Mouse (Mus musculus): ENCODE measurements around the gene Sh3gl1.
"Not testable (repeated sequence)": the region's sequence is repeated elsewhere in the genome, so short reads cannot be mapped to it uniquely, and the experiment has no call there.

Sh3gl1 gene

GRCm38 (mm10) chr17:56036176-56036900 is at the start of gene Sh3gl1:
Gene Sh3gl1, minus strand, starts transcription at chr17:56036635.
- peak; percentile 99 for DNase-seq

DNA sequence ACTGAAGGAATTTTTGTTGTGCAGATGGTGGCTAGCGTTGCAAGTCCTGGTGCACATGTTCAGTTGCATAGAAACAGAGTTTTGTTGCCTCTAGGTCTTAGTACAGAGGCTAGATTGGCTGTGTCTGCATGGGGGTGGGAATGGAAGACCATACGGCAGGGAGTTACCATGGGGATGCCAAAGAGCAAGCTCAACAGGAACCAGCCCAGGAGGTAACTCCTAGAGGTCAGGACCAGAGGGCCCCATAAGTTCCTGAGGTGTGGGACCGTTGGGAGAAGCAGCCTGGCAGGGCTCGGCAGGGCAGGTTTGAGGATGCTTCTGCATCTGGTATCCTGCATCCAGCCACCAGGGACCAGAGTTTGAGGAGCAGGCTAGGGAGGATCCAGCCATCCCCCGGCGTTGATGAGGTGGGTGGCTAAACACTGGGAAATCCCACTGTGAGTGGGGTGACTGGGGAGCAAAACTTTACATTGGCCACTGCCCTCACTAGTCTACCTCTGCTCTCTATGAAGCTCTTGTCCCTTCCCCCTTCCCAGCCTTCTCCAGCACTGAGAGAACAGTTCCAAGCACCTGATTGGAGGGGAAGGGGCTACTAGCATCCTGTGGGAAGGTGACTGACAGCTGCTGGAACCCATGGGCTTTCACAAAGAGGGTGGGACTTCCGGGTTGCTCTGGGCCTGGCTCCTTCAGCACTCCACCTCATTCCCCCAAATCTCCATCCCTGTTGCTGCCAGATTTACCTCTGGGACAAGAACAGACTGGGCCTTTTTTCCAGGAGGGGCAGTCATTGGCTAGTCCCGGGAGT is 44.5 kb upstream of the Sh3gl1 start:
- no peak for DNase-seq

DNA sequence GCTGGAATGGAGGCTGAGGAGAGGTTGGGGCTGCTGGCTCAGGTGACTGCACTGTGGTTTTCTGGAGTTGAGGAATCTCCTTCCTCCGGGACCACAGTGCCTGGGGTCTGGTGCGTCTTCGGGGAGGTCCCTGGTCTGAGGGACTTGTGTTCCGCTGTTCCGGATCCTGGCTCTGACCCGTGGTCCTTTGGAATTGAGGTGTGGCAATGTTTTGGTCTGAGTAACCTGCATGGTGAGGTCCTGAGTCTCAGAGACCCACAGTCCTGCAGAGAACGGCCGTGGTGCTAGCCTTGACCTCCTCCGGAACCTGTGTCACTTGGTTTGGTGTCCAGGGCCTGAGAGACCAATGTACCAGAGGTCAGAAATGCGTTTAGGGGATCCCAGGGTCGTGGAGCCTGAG is 43.5 kb upstream of the Sh3gl1 start:
- DNase-seq: peak in 1 of 2 experiments; percentile 22

DNA sequence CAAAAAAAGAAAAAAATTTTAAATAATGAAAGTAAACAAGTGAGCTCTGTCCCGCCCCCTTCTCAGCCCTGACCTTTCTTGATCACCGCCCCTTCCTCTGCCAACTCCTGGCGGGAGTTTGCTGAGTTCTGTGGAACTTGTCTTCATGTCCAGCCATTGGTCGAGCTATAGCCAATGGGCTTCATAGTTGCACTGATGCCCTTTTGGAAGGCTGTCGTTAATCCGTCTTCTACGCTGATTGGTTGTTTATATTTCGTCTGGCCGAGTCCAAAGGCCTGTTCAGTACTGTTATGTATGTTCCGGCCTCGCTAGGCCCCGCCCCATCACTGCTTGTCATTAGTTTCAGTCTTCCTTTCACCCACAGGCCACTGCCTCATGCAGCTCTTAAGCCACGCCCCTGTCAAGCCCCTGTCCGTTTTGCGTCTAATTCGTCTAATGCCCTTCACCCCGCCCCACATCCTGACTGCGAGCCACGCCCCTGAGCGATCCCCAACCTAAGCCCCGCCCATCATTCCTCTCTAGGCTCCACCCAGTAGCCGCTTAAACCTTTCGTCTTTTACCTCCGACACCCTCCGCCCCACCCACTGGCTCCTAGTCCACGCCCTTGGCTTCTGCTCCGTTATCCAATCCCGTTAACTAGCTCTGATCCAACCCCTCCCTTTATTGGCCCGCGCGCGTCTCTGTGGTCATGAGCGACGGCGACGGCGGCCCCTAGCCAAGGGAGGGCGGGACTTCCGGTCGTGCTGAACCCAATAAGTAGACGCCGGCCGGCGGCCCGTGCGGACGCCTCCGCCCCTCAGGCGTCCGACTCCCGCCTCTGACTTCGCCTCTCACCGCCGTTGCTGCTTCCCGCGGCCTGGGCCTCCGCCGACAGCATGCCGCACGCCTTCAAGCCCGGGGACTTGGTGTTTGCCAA is 42.7 kb upstream of the Sh3gl1 start, which contains the start of gene Hdgfl2:
Hdgfl2 (plus strand) TSS at position 755 of the 916 bp plus-strand sequence.
- peak; percentile 98 to 99 for DNase-seq

DNA sequence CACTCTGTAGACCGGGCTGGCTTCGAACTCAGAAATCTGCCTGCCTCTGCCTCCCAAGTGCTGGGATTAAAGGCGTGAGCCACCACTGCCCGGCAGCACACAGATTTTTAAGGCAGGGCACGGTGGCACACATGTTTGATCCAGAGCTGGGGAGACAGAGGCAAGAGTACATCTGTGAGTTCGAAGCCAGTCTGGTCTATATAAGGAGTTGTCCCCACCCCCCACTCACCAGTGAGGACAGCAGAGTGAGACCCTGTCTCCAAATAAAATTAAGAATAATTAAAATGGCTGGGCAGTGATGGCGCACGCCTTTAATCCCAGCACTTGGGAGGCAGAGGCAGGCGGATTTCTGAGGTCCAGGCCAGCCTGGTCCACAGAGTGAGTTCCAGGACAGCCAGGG is 41.9 kb upstream of the Sh3gl1 start:
- peak in 1 of 2 experiments; percentile 21 for DNase-seq

- no peak for DNase-seq
Measured at GRCm38 (mm10) chr17:56077523-56077922, 41.1 kb upstream of the Sh3gl1 start.

- peak; percentile 93 to 95 for DNase-seq
Measured at GRCm38 (mm10) chr17:56074827-56075208, 38.4 kb upstream of the Sh3gl1 start, which contains the start of gene Ubxn6. Gene Ubxn6, minus strand, starts transcription at chr17:56075028.

- DNase-seq: peak; percentile 73 to 84
Measured at GRCm38 (mm10) chr17:56074097-56074826, 37.8 kb upstream of the Sh3gl1 start.

- DNase-seq: no peak
Measured at GRCm38 (mm10) chr17:56072243-56072642, 35.8 kb upstream of the Sh3gl1 start.

DNA sequence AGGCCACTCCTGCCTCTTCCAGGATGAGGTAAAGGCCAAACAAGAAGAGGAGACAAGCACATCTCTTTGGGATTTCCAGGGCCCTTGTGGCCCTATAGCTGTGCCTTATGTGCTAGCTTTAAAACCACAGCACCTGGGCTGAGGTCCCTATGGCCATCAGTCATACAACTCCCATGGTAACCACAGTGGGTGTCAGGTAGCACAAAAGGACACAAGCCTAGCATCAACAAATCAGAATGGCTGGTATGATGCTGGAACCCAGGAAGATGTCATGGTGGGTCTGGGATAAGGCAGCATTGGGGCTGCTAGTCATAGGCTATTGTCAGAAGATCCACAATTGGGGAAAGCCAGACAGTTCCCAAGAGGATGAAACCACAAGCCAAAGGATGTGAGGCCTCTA is 34.7 kb upstream of the Sh3gl1 start:
- no peak for DNase-seq

DNA sequence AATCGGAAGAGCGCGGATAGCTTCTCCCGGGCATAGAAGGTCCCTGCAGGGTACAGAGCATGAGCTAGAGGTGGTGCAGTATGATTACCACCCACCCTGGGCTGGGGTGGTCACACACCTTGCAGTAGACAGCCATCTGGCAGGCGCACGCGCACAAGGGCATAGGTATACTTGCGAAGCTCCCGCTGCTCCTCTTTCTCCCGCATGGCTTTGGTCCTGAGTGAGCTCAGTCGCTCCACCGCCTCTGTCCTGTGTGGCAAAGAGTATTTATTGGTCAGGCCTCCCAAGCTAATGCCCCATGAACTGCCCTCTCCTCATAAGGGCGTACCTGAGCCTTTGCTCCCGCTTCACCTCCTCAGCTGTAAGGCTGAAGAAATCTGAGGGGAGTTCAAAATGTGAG is 32.6 kb upstream of the Sh3gl1 start:
- no peak for DNase-seq

DNA sequence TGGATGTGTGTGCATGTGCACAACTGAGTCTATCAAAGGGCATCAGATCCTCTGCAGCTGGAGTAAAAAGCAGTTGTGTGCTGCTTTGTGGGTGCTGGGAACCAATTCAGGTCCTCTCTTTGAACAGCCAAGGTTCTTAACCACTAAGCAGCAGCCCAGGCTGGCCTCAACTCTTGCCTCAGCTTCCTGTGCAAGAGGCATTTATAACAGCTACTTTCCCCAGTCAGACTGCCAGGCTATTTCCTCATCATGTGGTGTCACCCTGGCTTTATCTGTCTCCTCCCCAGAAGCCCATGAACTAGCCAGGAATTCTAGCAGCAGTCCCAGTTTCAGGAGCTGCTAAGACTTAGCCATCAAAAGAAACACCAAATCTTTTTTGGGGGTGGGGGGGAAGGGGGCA is 30.0 kb upstream of the Sh3gl1 start:
- no peak for DNase-seq

DNA sequence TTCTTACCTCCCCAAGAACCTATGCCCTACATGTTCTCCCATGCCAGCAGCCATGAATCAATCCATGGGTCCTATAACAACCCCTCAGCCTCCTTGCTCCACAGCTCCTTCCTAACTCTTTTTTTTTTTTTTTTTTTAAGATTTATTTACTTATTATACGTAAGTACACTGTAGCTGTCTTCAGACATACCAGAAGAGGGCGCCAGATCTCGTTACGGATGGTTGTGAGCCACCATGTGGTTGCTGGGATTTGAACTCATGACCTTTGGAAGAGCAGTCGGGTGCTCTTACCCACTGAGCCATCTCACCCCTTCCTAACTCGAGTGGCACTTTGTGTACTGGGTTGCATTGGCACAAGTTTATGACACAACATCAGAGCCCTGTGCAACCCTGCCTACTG is 29.3 kb upstream of the Sh3gl1 start:
- not testable (repeated sequence) for DNase-seq

DNA sequence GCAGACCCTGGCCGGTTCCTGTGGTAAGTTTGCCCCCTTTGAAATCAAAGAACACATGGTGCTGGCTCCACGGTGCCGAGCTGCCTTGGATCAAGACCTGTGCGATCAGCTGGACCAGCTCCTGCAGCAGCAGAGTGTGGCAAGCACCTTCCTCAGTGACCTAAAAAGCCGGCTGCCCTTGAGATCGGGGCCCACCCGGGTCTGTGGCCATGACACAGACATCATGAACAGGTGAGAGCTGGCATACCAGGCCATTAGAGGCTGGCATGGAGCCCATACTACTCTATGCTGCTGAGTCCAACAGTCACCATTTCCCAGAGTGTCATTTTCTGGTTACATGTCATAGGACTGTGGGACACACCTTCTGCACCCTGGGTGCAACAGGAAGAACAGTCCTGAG is 25.6 kb upstream of the Sh3gl1 start:
- no peak for DNase-seq

DNA sequence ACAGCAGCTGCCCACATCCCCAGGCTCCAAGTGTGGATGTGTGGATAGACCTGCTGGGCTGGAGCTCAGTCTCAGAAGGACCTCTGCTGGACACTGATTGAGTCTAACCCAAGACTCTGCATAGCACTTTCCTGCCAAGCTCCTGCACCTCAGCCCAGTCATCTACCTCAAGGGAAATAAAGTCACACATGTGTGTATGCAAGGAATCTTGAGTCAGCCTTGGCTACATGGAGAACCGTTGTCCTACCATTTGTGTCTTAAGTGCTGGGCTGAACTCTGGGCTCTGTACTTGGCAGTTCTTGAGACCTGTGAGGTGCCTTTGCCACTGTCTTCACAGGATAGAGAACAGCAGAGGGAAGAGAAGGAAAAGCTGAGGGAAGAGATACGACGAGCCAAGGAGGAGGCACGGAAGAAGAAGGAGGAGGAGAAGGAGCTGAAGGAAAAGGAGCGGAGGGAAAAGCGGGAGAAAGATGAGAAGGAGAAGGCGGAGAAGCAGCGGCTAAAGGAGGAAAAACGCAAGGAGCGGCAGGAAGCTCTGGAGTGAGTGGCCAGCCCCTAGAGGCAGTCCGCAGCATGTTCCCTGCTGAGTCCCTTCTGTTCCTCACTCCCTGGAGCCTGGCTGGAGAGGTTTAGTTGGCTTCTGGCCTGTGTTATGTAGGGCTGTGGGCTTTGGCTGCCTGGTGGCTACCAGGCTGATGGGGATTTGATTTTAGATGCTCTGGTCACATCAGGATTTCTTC is 21.1 kb upstream of the Sh3gl1 start:
- no peak for DNase-seq

DNA sequence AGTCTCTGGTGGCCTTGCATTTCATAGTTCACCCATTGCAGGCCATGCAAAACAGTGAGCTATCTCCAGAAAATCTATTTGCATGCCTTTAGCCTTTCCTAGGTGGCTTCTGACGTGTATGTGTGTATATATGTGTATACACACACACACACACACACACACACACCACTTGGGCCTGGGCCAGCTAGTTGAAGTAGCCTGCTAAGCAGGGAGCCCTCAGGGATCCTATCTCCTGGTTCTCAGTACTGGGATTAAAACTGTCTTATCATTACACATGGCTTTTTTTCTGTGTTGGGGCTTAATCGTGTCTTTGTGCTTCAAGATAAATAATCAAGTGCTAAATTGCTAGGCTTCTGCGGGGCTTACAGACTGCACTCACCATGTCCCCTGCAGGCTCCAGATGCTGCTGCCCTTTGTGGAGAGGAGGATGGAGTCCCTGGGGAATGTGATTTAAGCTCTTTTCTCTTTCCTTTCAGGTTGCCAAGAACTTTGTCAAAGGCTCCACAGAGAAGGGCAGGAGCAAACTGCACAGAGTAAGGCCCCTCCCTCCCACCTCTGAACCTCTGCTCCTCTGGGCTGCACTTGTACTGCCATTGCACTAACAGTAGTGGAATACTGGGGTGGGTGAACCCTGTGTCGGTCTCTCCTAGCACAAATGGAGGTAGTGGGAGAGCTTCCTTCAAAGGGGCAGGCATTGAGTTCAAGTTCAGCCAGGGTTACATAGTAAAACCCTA is 19.7 kb upstream of the Sh3gl1 start:
- no peak for DNase-seq

GRCm38 (mm10) chr17:56054938-56055337 is 18.5 kb upstream of the Sh3gl1 start:
- DNase-seq: no peak

DNA sequence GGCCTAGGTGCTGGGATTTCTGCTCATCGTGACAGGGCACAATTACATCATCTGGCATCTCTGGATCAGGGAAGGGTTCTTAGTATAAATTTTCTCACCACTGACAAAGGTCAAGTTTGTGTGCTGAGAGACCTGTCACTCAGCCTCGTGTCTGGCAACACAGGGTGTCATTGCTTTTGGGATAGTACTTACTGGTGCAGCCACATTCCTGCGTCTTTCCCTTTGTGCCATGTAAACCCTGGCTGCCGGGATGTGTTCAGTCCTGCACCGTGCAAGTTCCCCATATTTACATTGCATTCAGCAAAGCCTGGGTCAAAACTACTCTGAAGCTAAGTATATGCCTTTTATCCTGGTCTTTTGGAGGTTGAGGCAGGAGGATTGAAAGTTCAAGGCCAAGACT is 14.9 kb upstream of the Sh3gl1 start:
- DNase-seq: no peak

GRCm38 (mm10) chr17:56040857-56041163 is 4.4 kb upstream of the Sh3gl1 start:
- DNase-seq: no peak

GRCm38 (mm10) chr17:56040030-56040856 is 3.8 kb upstream of the Sh3gl1 start, which contains the start of gene Chaf1a:
Gene Chaf1a, plus strand, starts transcription at chr17:56040439.
- peak; percentile 87 to 93 for DNase-seq

All from spleen, adult 18-20 months (tissue).